Mouse (Mus musculus) erythroblast, embryonic 14.5 days (primary cell): Measurements from ENCODE around the gene Sorcs2.

Source experiments
- GATA1 ChIP-seq: IDR thresholded peaks from 2 replicates; pipeline ENCODE4 v1.6.1; 2012; ENCODE audit warnings: low read length, inconsistent platforms, mixed read lengths
- TAL1 ChIP-seq: IDR thresholded peaks from 3 replicates; pipeline ENCODE4 v1.6.1; 2012; ENCODE audit warnings: low read length, inconsistent platforms, mixed read lengths

DNA sequence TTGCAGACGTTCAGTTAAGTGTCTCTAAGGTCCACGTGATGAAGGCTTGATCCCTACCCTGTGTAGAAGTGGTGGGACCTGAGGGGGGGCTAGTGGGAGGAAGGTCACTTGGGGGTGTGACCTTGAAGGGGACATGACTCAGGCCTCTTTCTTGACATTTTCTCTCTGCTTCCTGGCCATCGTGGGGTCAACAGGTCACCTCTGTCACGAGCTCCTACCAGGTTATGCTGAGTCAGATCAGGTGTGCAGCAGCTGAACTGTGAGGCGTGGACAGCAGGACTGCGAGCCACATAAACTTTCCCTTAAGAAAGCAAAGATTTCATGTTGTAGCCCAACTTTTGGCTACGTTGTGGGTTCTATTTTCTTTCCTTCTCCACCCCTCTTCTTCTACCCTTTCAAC, 307.9 kb downstream of the Sorcs2 start:
- no peak for TF ChIP-seq TAL1
- no peak for TF ChIP-seq GATA1
